Mouse (Mus musculus) G1E (cell line): Measurements from ENCODE around the gene Tuba1b. TPM values are rescaled to one million over a fixed set of nuclear protein-coding genes. Genes with fewer than 3 reads are reported as not detected.
A peak's percentile ranks its signal among the peaks of the same experiment; 100 is the strongest.

Source experiments
- ATAC-seq: 2 replicates; pipeline ENCODE4 v1.8.0; 2016; ENCODE audit warnings: mild to moderate bottlenecking; ENCODE audit not compliant: insufficient number of reproducible peaks, poor library complexity, low FRiP score, severe bottlenecking; ENCODE audit errors: extremely low read depth
- DNase-seq: peaks from one replicate; pipeline ENCODE4 v3.0.0; 2012; ENCODE audit warnings: low spot score
- H3K27me3 ChIP-seq: 2 replicates; pipeline ENCODE4 v1.6.1; 2012; ENCODE audit warnings: mild to moderate bottlenecking, low read length, inconsistent platforms; ENCODE audit not compliant: insufficient read depth
- H3K36me3 ChIP-seq: replicated peaks from 2 replicates; pipeline ENCODE3; 2012; ENCODE audit warnings: mild to moderate bottlenecking, inconsistent platforms
- H3K4me1 ChIP-seq: 2 replicates; pipeline ENCODE4 v1.6.1; 2012; ENCODE audit warnings: low read depth, low read length, inconsistent platforms, mixed read lengths; ENCODE audit not compliant: insufficient read depth
- H3K4me3 ChIP-seq: 2 replicates; pipeline ENCODE4 v1.5.1; 2012; ENCODE audit warnings: low read depth, mild to moderate bottlenecking, inconsistent platforms, low read length, moderate library complexity, mixed read lengths
- H3K9me3 ChIP-seq: replicated peaks from 2 replicates; pipeline ENCODE4 v1.6.1; 2012; ENCODE audit warnings: inconsistent platforms
- CTCF ChIP-seq: IDR thresholded peaks from 2 replicates; pipeline ENCODE4 v1.5.1; 2012; ENCODE audit warnings: low read depth, low read length, inconsistent platforms, mixed read lengths
- GATA1 ChIP-seq: IDR thresholded peaks from 2 replicates; pipeline ENCODE4 v1.6.1; 2012; ENCODE audit warnings: borderline replicate concordance, low read length, inconsistent platforms, mixed read lengths
- GATA2 ChIP-seq: IDR thresholded peaks from 2 replicates; pipeline ENCODE4 v1.6.1; 2012; ENCODE audit warnings: low read depth, low read length, inconsistent platforms, borderline replicate concordance
- POLR2AphosphoS5 ChIP-seq: IDR thresholded peaks from 2 replicates; pipeline ENCODE4 v1.6.1; 2012; ENCODE audit warnings: low read depth, low read length, inconsistent platforms; ENCODE audit not compliant: insufficient replicate concordance
- TAL1 ChIP-seq: conservative IDR thresholded peaks from 2 replicates; pipeline ENCODE4 v1.6.1; 2012; ENCODE audit warnings: low read depth, low read length, inconsistent platforms, mixed read lengths
- polyA plus RNA-seq: library from polyadenylated mRNA; stranded (reverse); fragments of >175 nt; gene quantifications from 2 replicates; pipeline ENCODE4 v1.2.3, GENCODE M21; 2012
- total RNA-seq, 2 experiments: library from RNA; stranded (forward) in 1 of 2; stranded (reverse) in 1 of 2; fragments of 200-1000 nt in 1 of 2; fragments of >200 nt in 1 of 2; fragmentation: Nextera tagmentation in 1 of 2; gene quantifications; 2 replicates each; pipeline ENCODE4 v1.2.3; 2014 to 2017

The Tuba1b gene
- total and polyA plus RNA-seq, 3 experiments, result 384 to 1,866 (median 717) TPM

DNA sequence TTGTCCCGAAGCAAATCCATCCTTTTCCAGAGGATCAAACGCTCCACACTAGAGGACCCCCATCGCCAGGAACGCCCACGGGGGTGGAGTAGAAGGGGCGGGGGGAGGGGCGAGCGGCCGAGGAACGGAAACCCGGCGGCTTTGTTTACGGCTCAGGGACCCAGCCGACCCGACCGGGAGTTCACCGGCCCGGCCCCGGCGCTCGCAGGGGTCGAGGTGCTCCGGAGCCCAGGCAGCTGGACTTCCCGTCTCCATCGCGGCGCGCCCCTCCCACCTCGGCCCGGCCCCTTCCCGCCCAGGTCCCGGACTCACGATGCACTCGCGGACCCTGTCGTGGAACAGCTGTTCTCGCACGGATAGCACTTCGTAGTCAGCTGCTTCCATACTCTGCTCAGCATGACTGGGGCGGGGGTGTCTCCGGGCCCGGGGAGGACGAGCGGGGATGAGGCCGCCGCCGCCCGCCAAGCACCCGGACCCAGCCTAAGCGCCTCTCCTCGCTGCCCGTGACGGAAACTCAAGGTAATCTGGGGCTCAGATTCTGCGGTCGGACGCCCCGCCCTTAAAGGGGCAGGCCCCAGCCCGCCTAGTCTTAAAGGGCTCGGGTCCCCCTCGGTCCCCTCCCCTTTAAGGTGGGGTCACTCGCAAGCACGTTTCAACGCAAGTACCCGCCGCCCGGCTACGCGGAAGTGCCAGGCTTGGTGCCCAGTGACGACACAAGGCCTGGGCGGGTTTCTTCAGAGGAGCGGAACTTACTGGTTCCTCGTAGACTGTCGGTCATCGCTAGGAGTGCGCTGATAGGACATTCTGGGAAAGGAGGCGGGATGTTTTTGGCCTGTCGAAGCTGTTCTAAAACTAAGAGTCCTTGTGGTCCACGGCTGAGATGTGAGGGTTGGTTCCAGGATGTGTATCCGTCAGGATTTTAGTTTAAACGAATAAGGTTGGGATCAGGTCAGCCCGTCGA is 16.5 kb downstream of the Tuba1b start, which contains the start of gene Lmbr1l:
Lmbr1l (minus strand) TSS at position 694 of the 961 bp plus-strand sequence.
- Histone ChIP-seq H3K9me3 (no peaks in the 10 kb centered on the region), H3K4me3 (peak within 1 kb of the TSS; percentile 97), H3K4me1 (peaks cover 29% of the 10 kb centered on the region), H3K36me3 (peaks cover 20% of the 10 kb centered on the region), H3K27me3 (no peaks in the 10 kb centered on the region)
- DNase-seq (peak; percentile 96), ATAC-seq (peak; percentile 100)
- TF ChIP-seq POLR2AphosphoS5, result no peak
- no peak for TF ChIP-seq GATA1
- TF ChIP-seq GATA2, result no peak
- no peak for TF ChIP-seq CTCF
- TF ChIP-seq TAL1, result no peak

DNA sequence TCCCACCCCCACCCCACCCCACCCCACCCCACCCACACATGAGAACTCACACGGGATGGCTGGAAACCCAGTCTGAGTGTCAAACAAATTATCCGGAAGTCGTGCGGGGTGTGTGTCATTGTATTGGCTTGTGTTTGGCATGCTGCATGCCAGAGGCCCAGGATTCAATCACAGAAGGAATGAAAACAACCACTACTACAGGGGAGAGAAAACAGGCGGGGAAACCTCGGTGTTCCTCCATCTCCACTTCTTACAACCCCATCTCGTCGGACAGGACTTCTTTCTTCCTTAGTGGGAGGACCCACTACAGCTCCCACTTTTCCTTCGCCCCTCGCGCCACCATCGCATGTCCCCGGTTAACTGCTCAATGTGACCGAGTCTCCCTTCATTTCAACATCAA is 17.3 kb downstream of the Tuba1b start:
- TF ChIP-seq POLR2AphosphoS5 (no peak), CTCF (no peak), GATA1 (no peak), TAL1 (no peak), GATA2 (no peak)
- DNase-seq, result no peak
- ATAC-seq, result no peak

DNA sequence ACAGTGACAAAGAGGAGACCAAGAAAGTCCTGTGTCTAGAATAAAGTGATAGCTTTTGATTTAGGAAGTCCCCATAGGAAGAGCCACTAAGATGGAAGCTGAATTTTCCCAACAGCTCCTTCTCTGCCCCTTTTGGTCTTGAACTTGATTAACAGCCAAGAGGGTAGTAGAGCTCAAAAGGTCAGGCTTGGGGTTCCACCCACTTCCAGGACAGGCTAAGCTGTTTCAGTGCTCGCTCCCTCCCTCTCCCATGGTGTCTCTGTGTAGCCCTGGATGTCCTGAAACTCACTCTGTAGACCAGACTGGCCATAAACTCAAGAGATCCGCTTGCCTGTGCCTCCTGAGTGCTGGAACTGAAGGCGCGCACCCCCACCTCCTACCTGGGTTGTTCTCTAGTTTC is 18.3 kb downstream of the Tuba1b start:
- ATAC-seq (no peak), DNase-seq (no peak)
- peaks cover 38% of the 10 kb centered on the region for H3K36me3 ChIP-seq
- TF ChIP-seq TAL1 (no peak), GATA2 (no peak), POLR2AphosphoS5 (no peak), CTCF (no peak), GATA1 (no peak)
- no peak overlapping the region for H3K4me3 ChIP-seq
- H3K27me3 ChIP-seq, result no peaks in the 10 kb centered on the region
- H3K9me3 ChIP-seq, result no peaks in the 10 kb centered on the region
- H3K4me1 ChIP-seq, result peaks cover 29% of the 10 kb centered on the region

More for the DNA sequence above, 17.3 kb downstream of the Tuba1b start:
- no peaks in the 10 kb centered on the region for H3K27me3 ChIP-seq
- H3K36me3 ChIP-seq, result peaks cover 28% of the 10 kb centered on the region
- no peaks in the 10 kb centered on the region for H3K9me3 ChIP-seq
- peaks cover 29% of the 10 kb centered on the region for H3K4me1 ChIP-seq
- peak overlapping the region; percentile 97 for H3K4me3 ChIP-seq

DNA sequence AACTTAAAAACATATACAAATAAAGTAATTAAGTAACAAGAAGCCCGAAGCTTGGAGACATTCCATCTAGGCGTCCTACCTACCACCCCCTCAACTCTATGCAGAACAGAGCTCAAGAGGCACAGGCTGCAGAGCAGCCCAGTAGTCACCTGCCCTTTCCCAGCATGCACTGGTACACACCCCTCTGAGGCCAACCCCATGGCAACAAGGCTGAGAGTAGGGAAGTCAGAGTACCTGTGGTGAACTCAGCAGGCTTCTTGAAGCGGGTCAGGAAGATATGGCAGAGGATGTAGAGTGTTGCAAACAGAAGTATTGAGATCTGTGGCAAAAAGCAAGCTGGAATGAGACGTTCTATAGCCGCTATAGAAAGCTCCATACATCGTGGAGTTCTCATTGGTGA is 19.5 kb downstream of the Tuba1b start:
- no peak for TF ChIP-seq TAL1
- no peak for TF ChIP-seq GATA2
- no peak for TF ChIP-seq GATA1
- TF ChIP-seq CTCF, result no peak
- no peak for TF ChIP-seq POLR2AphosphoS5
- Histone ChIP-seq H3K4me1 (peaks cover 29% of the 10 kb centered on the region), H3K9me3 (no peaks in the 10 kb centered on the region), H3K27me3 (no peaks in the 10 kb centered on the region), H3K36me3 (peaks cover 45% of the 10 kb centered on the region), H3K4me3 (no peak overlapping the region)
- DNase-seq (no peak), ATAC-seq (no peak)

DNA sequence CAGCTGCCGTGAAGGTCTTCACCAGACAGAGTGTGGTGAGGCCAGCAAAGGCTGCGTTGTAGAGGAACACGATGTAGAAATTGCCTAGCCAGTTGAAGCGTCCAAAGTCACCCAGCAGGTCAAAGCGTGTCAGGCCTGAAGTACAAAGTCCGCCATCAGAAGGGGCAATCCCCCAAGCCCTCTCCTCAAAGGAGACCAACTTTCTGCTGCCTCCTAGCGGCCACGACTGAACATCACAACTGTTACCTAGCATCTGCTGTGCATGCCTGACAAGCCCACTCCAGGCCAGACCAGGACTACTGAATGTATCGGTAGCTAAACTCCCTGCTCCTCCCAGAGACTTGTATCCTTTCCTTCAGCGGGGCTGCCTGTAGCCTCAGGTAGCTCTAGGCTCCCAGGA is 29.7 kb downstream of the Tuba1b start:
- ATAC-seq, result no peak
- peaks cover 9% of the 10 kb centered on the region for H3K27me3 ChIP-seq
- DNase-seq, result peak; percentile 48
- no peak overlapping the region for H3K4me3 ChIP-seq
- peaks cover 4% of the 10 kb centered on the region for H3K4me1 ChIP-seq
- TF ChIP-seq GATA2 (no peak), CTCF (peak; percentile 83), TAL1 (no peak)
- H3K9me3 ChIP-seq, result no peaks in the 10 kb centered on the region
- peaks cover 54% of the 10 kb centered on the region for H3K36me3 ChIP-seq

DNA sequence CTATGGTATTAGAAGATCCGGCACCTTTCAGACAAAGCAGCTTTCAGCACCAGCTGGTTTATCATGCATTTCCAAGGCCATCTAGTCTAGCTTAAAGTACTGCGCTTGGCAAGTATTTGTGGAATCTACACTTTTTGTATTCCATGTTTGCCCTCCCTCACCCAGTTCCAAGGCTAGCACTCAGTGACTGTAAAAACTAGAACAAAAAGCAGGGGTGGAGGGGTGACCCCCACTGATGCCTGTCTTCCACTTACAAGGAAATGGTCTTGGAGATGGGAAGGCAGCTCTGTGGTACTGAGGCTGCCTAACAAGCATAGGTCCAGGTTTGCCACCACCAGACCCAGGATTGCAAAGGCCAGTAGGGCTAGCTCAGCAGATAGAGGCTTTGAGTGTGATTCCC is 31.8 kb downstream of the Tuba1b start:
- no peak for TF ChIP-seq POLR2AphosphoS5
- no peak for TF ChIP-seq CTCF
- no peak for TF ChIP-seq TAL1
- TF ChIP-seq GATA1, result no peak
- no peak for TF ChIP-seq GATA2
- ATAC-seq, result no peak
- peaks cover 34% of the 10 kb centered on the region for H3K36me3 ChIP-seq
- peaks cover 29% of the 10 kb centered on the region for H3K27me3 ChIP-seq
- H3K4me3 ChIP-seq, result no peak overlapping the region
- peaks cover 13% of the 10 kb centered on the region for H3K4me1 ChIP-seq
- no peak for DNase-seq
- H3K9me3 ChIP-seq, result no peaks in the 10 kb centered on the region
